Mouse (Mus musculus): Measurements from ENCODE around the gene Mast3.

Gene Mast3

DNA sequence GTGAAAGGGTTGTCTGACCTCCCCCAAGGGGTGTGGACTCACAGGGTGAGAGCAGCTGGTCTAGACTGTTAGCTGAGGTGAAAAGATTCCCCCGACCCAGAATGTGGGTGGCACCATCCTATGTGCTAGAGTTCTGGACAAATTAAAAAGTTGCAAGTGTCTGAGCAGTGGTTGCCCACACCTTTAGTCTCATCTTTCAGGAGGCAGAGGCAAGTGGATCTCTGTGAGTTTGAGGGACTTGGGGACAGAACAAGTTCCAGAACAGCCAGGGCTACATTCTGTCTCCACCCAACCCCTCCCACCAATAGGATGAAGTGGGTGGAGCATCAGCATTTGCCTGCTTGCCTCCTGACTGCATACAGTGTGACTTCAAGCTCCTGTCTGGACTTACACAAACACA lies 42.7 kb downstream of the Mast3 start:
- no peak for DNase-seq (ENCODE audit: low spot score in 2 of 2)

DNA sequence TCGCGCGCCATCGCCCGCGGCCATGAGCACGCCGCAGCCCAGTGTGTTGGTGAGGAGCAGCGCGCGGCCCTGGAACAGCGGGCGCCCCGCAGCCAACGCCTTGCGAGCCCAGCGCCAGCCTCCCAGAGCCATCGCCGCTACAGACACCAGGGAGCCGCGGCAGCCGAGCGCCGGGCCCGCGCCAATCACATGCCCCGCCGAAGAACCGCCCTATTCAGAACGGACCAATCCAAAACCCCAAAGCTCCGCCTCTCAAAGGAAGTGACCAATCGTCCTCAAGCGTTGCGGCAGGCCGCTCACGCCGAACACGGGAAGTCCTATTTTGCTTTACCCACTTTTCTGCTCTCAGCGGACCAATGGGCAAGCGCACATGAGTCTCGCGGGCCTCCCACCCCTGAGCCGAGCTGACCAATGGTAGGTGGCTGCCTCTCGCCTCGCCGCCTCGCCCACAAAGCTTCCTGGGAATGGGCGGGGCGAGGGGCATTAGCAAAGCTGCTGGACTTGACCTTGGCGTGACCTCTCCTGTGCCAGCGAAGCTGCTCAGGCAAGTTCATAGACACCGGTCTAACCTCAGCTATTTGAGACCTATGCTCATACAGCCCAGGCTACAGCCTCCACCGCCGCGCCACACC lies 44.0 kb downstream of the Mast3 start, which contains the start of gene Mpv17l2:
TSS of gene Mpv17l2 (minus strand) at position 172 of the 632 bp plus-strand sequence.
- DNase-seq (ENCODE audit: low spot score in 2 of 2): peak; percentile 79 to 92

GRCm38 (mm10) chr8:70760350-70760749 lies 44.5 kb downstream of the Mast3 start:
- no peak for DNase-seq (ENCODE audit: low spot score in 2 of 2)

DNA sequence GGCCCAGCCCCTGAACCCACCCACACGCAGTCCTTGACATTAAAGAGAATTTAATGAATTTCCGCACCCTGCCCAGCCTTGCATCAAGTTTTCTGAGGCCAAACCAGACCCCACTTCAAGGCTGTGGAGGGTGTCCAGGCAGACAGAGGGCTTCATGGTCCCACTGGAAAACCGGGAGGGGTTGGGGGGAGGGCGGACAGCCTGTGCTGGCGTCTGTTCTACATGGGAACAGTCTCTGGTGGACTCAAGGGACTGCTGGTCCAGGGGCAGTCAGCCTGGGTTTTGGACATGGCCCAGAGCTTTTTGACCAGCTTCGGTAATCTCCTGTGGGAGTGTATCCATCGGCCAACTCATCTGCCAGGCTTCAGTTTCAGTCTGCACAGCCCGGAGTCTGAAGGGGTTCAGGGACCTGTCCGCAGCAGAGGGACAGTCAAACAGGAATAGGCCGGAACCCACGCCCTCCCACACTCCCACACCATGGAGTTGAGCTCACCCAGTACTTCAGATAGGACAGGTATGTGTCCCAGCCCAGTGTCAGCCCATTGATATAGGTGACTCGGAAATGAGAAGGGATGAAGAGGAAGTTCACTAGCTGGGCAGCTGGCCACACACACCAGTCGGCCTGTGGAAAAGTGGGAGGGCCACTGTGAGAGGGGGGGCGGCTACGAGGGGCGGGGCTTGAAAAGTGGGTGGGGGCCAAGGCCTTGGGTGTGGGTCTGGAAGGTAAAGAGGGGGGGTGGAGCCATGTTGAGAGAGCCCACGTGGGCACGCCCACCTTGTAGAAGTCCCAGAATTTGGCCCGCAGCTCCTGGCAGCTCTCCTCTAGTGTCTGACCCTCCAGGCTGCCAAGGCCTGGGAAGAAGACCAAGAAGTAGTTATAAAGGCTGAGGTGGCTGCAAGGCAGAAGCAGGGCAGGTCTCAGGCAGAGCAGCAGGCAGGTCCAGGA lies 46.0 kb downstream of the Mast3 start:
- peak in 1 of 2 experiments; percentile 68 for DNase-seq (ENCODE audit: low spot score in 2 of 2)

DNA sequence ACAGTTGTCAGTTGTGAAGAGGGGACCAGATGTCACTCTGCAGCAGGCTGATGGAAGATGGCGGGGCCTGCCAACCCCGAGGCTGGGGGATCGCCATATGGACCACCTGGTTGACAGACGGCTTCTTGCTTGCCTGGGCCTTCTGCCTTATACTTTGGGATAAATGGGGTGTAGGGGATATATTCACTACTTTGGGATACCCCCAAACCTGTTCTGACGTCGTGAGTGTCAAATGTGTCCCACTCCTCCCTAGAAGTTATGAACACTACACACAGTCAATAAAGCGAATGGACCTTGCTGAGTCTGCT lies 46.6 kb downstream of the Mast3 start:
- DNase-seq (ENCODE audit: low spot score in 2 of 2): peak in 1 of 2 experiments; percentile 69

GRCm38 (mm10) chr8:70757523-70758307 lies 47.1 kb downstream of the Mast3 start:
- DNase-seq (ENCODE audit: low spot score in 2 of 2): no peak

DNA sequence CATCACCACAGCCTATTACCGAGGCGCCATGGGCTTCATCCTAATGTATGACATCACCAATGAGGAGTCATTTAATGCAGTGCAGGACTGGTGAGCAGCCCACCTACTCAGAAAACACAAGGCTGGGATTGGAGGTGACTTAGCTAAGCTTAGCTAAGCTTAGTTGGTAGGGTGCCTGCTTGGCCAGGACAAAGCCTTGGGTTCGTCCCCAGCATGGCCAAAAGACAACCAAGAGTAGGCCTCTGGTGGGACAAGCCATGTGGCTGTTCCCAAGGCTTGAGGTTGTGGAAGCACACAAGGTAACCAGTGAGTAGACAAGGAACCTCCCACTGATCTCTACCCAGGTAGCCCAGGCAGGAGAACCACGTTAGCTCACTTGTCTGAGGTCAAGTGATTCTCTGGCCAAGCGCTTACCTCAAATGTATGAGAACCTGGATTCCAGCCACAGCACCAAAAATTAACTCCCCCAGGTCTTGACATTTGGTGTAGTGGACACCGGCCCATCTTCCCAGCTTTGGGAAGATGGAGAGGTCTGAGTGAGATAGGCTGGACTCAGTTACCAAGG lies 48.3 kb downstream of the Mast3 start:
- DNase-seq (ENCODE audit: low spot score in 2 of 2): no peak

DNA sequence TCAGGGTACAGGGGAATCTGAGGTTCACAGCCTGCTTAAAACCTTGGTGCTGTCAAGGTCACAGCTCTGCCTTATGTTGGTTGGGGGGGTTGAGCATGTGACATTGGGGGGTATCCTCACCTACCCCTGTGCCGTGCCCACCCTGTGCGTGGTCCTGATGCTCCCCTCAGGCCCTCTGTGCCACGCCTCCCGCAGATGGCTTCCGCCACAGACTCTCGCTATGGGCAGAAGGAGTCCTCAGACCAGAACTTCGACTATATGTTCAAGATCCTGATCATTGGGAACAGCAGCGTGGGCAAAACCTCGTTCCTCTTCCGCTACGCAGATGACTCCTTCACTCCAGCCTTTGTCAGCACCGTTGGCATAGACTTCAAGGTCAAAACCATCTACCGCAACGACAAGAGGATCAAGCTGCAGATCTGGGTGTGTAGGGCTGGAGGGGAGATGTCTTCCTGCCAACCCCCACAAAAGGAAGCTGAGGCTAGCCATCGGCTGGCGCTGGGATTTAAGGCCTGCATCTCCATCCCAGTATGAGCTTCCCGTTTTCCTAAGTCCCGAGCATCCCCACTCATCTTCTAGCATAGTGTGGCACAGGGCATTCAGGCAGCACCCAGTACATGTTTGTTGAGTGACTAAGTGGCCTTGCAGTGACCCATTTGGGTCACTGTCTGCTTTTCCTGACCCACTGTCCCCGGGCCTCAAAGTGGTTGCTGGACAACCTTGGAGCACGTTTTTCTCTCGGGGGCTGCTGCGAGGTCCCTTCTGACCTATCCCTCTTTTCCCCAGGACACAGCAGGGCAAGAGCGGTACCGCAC lies 49.0 kb downstream of the Mast3 start:
- DNase-seq (ENCODE audit: low spot score in 2 of 2): no peak

- DNase-seq (ENCODE audit: low spot score in 2 of 2): peak in 1 of 2 experiments; percentile 72
Measured at GRCm38 (mm10) chr8:70754871-70755660, 49.8 kb downstream of the Mast3 start.

GRCm38 (mm10) chr8:70754043-70754870 lies 50.6 kb downstream of the Mast3 start, which contains the start of gene Rab3a:
Gene Rab3a (plus strand): TSS chr8:70754679.
- DNase-seq (ENCODE audit: low spot score in 2 of 2): peak; percentile 89 to 94

GRCm38 (mm10) chr8:70753151-70753550 lies 51.7 kb downstream of the Mast3 start:
- DNase-seq (ENCODE audit: low spot score in 2 of 2): peak in 1 of 2 experiments; percentile 57

DNA sequence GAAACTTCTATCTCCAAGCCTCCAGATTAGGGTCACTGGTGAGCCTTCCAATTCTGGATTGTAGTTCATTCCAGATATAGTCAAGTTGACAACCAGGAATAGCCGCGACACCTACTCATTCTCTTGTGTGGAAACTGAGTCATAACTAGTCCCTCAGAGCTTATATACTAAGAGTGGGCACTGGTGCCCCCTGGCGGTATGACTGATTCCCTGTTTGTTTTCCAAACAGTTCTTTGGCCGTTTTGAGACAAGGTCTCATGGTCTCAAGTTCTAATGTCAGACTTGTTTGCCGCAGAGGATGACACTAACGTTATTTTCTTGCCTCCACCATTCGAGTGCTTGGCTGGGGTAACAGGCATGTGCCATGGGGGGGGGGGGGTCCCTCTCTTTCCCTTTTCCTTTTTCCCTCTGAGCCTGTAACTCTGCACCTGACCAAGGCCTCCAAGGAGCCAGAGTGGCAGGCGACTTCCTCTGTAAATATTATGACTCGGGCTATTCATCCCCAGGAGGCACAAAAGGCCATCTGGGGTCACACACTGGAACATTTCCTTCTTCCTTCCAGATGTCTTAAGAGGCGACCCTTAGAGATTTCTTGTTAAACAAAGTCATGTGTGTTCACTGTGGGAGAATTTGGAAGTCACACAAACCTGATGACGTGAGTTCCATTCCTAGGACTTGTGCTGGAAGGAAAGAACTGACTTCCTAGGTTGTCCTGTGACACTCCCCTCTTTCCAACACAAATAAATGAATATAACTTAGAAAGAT lies 52.7 kb downstream of the Mast3 start:
- no peak for DNase-seq (ENCODE audit: low spot score in 2 of 2)

DNA sequence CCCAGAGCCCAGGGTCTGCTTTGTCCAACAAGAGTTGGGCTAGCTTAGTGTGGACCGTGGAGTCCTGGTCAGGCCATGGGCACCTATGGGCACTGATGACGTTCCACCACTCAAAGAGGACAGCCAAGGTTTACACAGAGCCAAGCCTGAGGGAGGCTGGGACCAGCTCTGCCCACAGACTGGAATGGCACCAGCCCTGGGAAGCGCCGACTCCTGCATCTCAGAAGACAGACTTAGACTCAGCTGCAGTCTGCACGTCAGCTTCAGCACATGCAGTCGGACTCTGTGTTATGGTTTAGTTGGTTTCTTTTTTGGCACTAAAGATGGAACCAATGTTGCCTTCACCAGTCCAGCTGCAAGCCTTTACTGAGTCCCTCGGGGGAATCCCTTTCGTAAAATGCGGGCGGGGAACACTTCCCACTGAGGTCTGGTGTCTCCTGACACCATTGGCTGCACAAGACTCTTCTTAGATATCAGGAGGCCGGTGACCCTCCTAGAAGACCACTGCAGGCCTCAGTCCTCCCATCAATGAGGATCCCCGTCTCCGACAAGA lies 54.6 kb downstream of the Mast3 start:
- no peak for DNase-seq (ENCODE audit: low spot score in 2 of 2)

- DNase-seq (ENCODE audit: low spot score in 2 of 2): no peak
Measured at GRCm38 (mm10) chr8:70749097-70749674, 55.7 kb downstream of the Mast3 start.

DNA sequence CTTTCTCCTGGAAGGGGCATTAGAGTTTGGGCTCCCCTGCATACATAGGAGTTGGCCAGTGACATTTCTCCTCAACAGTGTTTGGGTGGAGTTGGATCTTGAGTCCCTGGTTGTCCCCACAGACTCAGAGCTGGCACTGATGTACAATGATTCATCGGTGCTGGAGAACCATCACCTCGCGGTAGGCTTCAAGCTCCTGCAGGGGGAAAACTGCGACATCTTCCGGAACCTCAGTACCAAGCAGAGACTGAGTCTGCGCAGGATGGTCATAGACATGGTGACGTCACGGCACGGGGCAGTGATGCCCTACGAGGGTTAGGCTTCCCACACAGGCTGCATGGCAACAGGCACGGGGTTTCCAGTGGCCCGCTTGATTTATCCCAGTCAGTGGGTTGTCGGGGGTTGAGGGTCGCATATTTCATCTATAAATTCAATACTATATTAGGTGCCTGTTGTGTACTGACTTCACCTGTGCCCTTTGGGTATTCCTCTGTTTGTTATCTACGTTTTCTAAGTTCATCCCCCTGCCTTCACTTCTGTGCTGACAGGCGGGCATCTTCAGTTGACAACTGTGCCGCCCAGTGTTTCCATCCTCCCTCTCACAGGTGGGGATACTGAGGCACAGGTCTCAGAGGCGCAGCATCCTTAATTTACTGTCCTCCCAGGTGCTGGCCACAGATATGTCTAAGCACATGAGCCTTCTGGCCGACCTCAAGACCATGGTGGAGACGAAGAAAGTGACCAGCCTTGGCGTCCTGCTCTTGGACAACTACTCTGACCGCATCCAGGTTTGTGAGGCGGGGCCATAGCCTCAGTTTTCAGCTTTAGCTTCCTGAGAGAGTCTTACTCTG lies 56.4 kb downstream of the Mast3 start:
- DNase-seq (ENCODE audit: low spot score in 2 of 2): no peak

DNA sequence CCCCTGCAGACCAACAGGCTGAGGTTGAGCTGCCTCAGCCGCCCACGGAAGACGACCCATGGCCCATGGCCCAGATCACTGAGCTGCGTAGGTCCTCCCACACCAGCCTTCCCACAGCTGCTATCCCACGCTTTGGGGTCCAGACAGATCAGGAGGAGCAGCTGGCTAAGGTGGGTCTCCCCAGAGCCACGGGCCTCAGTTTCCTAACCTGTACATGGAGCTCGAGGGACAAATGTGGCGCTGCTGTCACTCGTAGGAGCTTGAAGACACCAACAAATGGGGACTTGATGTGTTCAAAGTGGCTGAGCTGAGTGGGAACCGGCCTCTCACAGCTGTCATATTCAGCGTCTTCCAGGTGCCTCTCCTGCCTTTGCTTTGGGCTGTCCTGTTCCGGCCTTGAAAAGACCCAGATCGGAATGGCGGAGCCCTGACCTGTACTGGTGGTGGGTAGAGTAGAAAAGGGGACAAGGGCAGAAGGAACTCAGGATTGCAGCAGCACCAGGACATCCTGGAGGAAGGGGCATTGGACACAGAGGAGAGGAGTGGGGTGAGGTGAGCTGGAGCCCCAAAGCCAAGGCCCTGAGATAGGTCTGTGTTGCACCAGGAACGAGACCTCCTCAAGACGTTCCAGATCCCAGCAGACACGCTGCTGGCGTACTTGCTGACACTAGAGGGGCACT lies 57.5 kb downstream of the Mast3 start:
- DNase-seq (ENCODE audit: low spot score in 2 of 2): no peak
